Mouse (Mus musculus) heart, embryonic 15.5 days (tissue): ENCODE data around the gene Tex46. TPM values are rescaled to one million over a fixed set of nuclear protein-coding genes. Genes with fewer than 3 reads are reported as not detected.

Experiments
- ATAC-seq: fragments of 200-750 bp; cut with Nextera tagmentation; replicated peaks from 2 replicates; pipeline ENCODE4 v1.8.0; 2017; ENCODE audit warnings: low read depth, moderate TSS enrichment; ENCODE audit not compliant: insufficient number of reproducible peaks, insufficient read depth, low FRiP score
- H3K27ac ChIP-seq: fragments of 300-500 bp; sonication (generic); 2 replicates; pipeline ENCODE4 v1.5.1; 2015; ENCODE audit warnings: mild to moderate bottlenecking, inconsistent platforms
- H3K27me3 ChIP-seq: fragments of 300-500 bp; sonication (generic); 2 replicates; pipeline ENCODE4 v1.6.1; 2015; ENCODE audit warnings: inconsistent platforms
- H3K36me3 ChIP-seq: fragments of 300-500 bp; sonication (generic); 2 replicates; pipeline ENCODE4 v1.6.1; 2015; ENCODE audit warnings: mild to moderate bottlenecking, inconsistent platforms
- H3K4me1 ChIP-seq: fragments of 300-500 bp; sonication (generic); replicated peaks from 2 replicates; pipeline ENCODE4 v1.6.1; 2015; ENCODE audit warnings: inconsistent platforms
- H3K4me2 ChIP-seq: fragments of 300-500 bp; sonication (generic); 2 replicates; pipeline ENCODE4 v1.6.1; 2015; ENCODE audit warnings: inconsistent platforms, mild to moderate bottlenecking, moderate library complexity
- H3K4me3 ChIP-seq: fragments of 300-500 bp; sonication (generic); 2 replicates; pipeline ENCODE4 v1.5.1; 2015; ENCODE audit warnings: mild to moderate bottlenecking, inconsistent platforms
- H3K9ac ChIP-seq: fragments of 300-500 bp; sonication (generic); 2 replicates; pipeline ENCODE4 v1.6.1; 2015; ENCODE audit warnings: mild to moderate bottlenecking, inconsistent platforms
- H3K9me3 ChIP-seq: fragments of 300-500 bp; sonication (generic); replicated peaks from 2 replicates; pipeline ENCODE4 v1.6.1; 2016; ENCODE audit warnings: inconsistent platforms
- WGBS: fragments of 180-500 bp; shearing (Covaris S2); methylation state at CpG from one replicate; pipeline ENCODE4 v1.1.7; 2015; ENCODE audit warnings: mixed read lengths; 5-methylcytosine and 5-hydroxymethylcytosine counted together
- polyA plus RNA-seq: library from polyadenylated mRNA; unstranded; fragments of >200 nt; fragmentation: Nextera tagmentation; extraction: Ambion mirVana; gene quantifications from 2 replicates; pipeline ENCODE4 v1.2.1, GENCODE M21; 2015

Gene Tex46
- not detected in 2 replicates for polyA plus RNA-seq

DNA sequence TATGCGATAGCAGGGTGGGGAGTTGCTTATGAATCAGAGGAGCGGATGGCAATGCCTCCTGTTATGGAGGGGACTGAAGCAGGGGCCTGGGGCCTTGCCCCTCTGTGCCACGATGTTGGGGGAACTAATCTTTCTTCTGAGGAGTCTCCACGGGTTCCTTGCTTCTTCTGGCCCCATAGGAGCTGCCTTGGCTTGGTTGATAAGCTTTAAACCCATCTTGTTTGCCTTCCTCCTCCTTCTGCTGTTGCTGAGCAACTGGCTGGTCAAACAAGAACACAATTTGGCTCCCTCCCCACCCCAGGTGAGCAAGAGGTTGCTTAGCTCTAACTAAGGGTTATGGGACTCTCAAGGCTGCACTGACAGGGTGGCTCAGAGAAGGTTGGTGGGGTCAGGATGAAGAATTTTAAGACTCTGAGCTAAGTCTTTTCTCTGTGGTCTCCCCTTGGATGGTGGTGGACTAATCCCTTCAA is at the start of gene Tex46:
Gene Tex46 (plus strand): TSS at position 51 of the 470 bp plus-strand sequence.
- Histone ChIP-seq H3K4me1 (no peaks in the 10 kb centered on the region), H3K9me3 (no peaks in the 10 kb centered on the region), H3K4me3 (no peak within 1 kb of the TSS), H3K36me3 (no peaks in the 10 kb centered on the region), H3K9ac (no peak within 1 kb of the TSS), H3K27me3 (no peaks in the 10 kb centered on the region), H3K4me2 (no peak within 1 kb of the TSS), H3K27ac (no peak within 1 kb of the TSS)
- WGBS, result 51% methylated on average over 4 of the region's 4 CpGs
- no peak for ATAC-seq

DNA sequence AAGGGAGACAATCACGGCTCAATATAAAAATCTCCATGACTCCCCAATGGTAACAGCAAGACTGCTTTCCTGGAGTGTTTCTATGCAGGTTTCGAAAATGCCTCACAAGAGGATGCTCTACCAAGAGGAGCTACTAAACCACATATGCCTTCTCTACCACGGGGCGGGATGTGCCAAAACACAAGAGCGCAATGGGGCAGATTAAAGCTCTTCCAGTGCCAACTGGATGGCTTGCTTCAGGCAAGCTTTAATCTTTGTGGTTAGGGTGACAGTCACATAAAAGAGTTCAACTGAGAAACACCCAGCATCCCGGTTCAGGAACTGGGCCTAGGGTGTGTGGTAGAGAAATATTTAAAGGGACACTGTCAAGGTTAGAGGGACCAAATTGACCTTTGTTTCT is 47.5 kb upstream of the Tex46 start:
- Histone ChIP-seq H3K4me1 (peaks cover 5% of the 10 kb centered on the region; the same call in 1 of the 2 replicates), H3K27me3 (no peaks in the 10 kb centered on the region), H3K4me2 (no peak overlapping the region), H3K9ac (no peak overlapping the region), H3K27ac (no peak overlapping the region), H3K9me3 (no peaks in the 10 kb centered on the region), H3K36me3 (peaks cover 67% of the 10 kb centered on the region), H3K4me3 (no peak overlapping the region)
- 77% methylated on average over 6 of the region's 6 CpGs for WGBS
- no peak for ATAC-seq

DNA sequence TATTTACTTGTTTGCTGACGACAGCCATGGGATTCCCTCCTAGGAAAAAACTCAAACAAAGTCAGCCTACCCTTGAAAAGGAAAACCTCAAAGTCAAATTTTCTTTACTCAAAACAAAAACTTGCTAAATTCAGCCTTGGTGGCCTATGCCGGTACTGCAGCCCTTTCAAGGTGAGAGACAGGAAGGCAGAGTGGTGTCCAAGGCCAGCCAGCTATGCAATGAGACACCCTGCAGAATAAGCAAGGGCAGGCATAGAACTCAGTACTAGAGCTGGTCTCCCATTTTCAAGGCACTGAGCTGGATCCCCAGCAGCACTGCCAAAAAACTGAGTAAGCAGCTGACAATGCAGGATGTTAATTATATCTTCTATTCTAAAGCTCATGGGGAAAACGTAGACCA is 41.6 kb upstream of the Tex46 start:
- 73% methylated on average over 3 of the region's 3 CpGs for WGBS
- peaks cover 58% of the 10 kb centered on the region for H3K36me3 ChIP-seq
- H3K4me1 ChIP-seq, result peaks cover 7% of the 10 kb centered on the region

DNA sequence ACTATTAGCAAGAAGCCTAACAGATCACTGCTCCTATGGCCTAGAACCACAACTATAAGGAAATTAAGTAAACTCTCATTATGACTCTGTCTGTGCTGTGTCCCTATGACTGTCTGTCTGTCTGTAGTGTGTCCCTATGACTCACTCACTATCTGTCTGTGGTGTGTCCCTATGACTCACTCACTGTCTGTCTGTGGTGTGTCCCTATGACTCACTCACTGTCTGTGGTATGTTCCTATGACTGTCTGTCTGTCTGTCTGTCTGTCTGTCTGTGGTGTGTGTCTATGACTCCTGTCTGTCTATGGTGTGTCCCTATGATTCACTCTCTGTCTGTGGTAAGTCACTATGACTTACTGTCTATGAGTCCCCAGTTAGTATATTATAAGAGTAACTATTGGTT is 40.2 kb upstream of the Tex46 start:
- ATAC-seq, result no peak
- Histone ChIP-seq H3K9ac (no peak overlapping the region), H3K36me3 (peaks cover 46% of the 10 kb centered on the region), H3K4me1 (peaks cover 10% of the 10 kb centered on the region), H3K4me3 (no peak overlapping the region), H3K27ac (no peak overlapping the region), H3K4me2 (no peak overlapping the region), H3K9me3 (no peaks in the 10 kb centered on the region), H3K27me3 (no peaks in the 10 kb centered on the region)

More for the DNA sequence above, 41.6 kb upstream of the Tex46 start:
- no peaks in the 10 kb centered on the region for H3K27me3 ChIP-seq
- no peak for ATAC-seq
- H3K4me3 ChIP-seq, result no peak overlapping the region
- no peak overlapping the region for H3K9ac ChIP-seq
- H3K9me3 ChIP-seq, result no peaks in the 10 kb centered on the region
- no peak overlapping the region for H3K4me2 ChIP-seq
- no peak overlapping the region for H3K27ac ChIP-seq

DNA sequence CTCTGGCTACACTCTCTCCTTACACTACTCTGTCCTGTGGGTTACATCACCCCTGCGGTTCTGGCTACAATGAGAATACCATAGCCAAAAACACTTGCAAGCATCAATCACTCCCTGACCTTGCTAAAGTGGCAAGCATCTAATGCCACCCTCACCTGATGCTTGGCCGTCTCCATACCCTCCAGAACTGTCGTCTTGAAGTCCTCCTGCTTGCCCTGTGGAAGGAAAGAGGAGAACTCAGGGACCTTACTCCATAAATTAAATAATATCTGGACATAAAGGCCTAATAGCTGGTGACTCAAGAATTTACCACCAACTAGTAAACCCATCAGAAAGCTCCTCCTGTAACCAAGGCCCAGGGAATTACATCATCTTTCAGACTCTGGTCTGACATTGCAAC is 28.4 kb upstream of the Tex46 start:
- H3K27me3 ChIP-seq, result no peaks in the 10 kb centered on the region
- 83% methylated on average over 3 of the region's 3 CpGs for WGBS
- no peak overlapping the region for H3K27ac ChIP-seq
- no peak overlapping the region for H3K9ac ChIP-seq
- no peaks in the 10 kb centered on the region for H3K9me3 ChIP-seq
- H3K4me2 ChIP-seq, result no peak overlapping the region
- peaks cover 23% of the 10 kb centered on the region for H3K4me1 ChIP-seq
- no peaks in the 10 kb centered on the region for H3K36me3 ChIP-seq
- no peak overlapping the region for H3K4me3 ChIP-seq
- ATAC-seq, result no peak

DNA sequence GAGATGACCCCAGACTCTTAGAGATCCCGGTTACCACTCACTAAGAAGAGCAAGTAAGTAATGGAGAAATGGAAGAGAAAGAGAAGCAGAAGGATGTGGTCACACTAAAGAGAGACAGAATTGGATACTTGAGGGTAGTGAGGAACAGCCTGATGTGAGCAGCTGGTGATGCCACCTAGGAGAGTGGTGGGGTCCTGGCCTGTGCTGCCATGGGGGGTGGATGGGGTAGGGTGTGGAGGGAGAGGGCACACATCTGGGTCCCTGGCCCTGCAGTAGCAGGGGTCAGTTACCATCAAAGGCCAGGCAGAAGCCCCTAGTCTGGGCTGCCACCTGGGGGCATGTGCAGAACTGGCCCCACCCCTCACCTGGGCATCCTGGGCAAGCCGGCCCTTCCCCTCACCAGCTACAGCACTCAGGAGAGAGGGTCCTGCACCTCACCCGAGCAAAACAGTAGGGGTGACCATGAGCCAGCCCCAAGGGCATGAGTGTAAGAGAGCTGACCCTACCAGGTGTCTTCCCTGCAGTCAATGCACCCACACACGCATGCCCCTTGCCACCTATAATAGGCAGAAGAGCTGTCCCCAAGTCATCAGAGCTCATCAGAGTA is 22.9 kb upstream of the Tex46 start:
- H3K27me3 ChIP-seq, result no peaks in the 10 kb centered on the region
- no peak overlapping the region for H3K4me3 ChIP-seq
- no peak overlapping the region for H3K4me2 ChIP-seq
- no peak overlapping the region for H3K9ac ChIP-seq
- peaks cover 16% of the 10 kb centered on the region for H3K4me1 ChIP-seq
- peaks cover 8% of the 10 kb centered on the region; the same call in 1 of the 2 replicates for H3K36me3 ChIP-seq
- ATAC-seq, result no peak
- H3K27ac ChIP-seq, result no peak overlapping the region
- 86% methylated on average over 4 of the region's 4 CpGs for WGBS
- no peaks in the 10 kb centered on the region for H3K9me3 ChIP-seq

DNA sequence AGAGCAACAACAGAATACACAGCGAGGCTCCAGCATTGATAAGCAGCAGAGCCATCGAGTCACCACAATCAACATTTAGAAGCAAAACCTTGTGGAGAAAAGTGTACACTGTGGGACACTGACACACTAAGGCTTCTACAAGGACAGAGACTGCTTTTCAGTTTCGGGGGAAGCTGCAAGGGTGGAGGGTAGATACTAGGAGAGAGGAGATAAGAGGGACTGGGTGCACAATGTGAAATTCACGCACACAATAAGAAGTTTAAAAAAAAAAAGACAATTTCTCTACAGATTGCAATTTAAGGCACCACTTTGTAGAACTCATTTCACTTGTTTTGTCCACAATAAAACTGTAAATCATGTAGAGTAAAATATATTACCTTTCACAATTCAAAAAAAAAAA is 22.2 kb upstream of the Tex46 start:
- peaks cover 16% of the 10 kb centered on the region for H3K4me1 ChIP-seq
- 60% methylated on average over 4 of the region's 4 CpGs for WGBS
- ATAC-seq, result no peak
- no peak overlapping the region for H3K27ac ChIP-seq
- H3K9ac ChIP-seq, result no peak overlapping the region
- no peaks in the 10 kb centered on the region for H3K9me3 ChIP-seq
- H3K4me2 ChIP-seq, result no peak overlapping the region
- peaks cover 8% of the 10 kb centered on the region; the same call in 1 of the 2 replicates for H3K36me3 ChIP-seq
- H3K27me3 ChIP-seq, result no peaks in the 10 kb centered on the region
- no peak overlapping the region for H3K4me3 ChIP-seq

DNA sequence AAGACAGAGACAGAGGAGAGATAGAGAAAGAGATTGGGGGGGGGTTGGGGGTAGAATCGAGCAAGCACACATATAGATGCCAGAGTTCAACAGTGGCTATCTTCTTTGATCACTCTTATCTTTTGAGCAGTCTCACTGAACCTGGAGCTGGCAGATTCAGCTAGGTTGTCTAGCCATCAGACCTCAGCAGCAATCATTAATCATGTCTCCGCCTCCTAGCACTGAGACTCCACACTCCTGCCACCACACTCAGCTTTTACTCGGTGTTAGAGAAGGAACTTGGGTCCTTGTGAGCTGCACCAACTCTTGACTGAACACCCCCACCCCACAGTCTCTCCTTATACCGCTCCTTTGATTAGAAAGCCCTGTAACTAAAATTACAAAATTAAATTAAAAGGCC is 18.1 kb upstream of the Tex46 start:
- peaks cover 20% of the 10 kb centered on the region for H3K4me1 ChIP-seq
- no peak for ATAC-seq
- WGBS, result 55% methylated on average over 4 of the region's 4 CpGs
- H3K4me3 ChIP-seq, result no peak overlapping the region
- H3K9me3 ChIP-seq, result no peaks in the 10 kb centered on the region
- H3K27me3 ChIP-seq, result no peaks in the 10 kb centered on the region
- H3K9ac ChIP-seq, result no peak overlapping the region
- peaks cover 8% of the 10 kb centered on the region; the same call in 1 of the 2 replicates for H3K36me3 ChIP-seq
- no peak overlapping the region for H3K4me2 ChIP-seq
- no peak overlapping the region for H3K27ac ChIP-seq

DNA sequence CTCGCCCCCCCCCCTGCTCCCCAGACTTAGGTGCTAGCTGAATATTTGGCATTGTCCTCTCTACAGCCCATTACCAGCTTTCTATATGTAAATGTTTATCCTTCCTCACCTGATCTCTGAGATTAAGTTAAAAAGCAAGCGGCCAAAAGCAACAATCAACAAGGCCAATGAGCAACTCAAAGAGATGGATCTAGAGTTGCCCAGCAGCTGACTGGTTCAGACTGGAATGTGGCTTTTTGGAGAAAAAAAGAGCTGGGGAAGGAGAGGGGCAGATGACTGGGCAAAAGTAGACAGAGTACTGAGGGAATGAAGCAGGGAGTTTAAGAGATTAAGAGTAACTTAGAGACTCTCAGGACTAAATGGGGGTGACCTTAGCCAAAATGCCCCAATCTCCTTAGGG is 16.2 kb upstream of the Tex46 start:
- H3K27me3 ChIP-seq, result no peaks in the 10 kb centered on the region
- H3K4me1 ChIP-seq, result peaks cover 21% of the 10 kb centered on the region
- H3K9me3 ChIP-seq, result no peaks in the 10 kb centered on the region
- no peak overlapping the region for H3K4me3 ChIP-seq
- H3K4me2 ChIP-seq, result no peak overlapping the region
- H3K9ac ChIP-seq, result no peak overlapping the region
- WGBS, result 79% methylated on average over 2 of the region's 2 CpGs
- ATAC-seq, result no peak
- H3K36me3 ChIP-seq, result peaks cover 8% of the 10 kb centered on the region; the same call in 1 of the 2 replicates
- H3K27ac ChIP-seq, result no peak overlapping the region

DNA sequence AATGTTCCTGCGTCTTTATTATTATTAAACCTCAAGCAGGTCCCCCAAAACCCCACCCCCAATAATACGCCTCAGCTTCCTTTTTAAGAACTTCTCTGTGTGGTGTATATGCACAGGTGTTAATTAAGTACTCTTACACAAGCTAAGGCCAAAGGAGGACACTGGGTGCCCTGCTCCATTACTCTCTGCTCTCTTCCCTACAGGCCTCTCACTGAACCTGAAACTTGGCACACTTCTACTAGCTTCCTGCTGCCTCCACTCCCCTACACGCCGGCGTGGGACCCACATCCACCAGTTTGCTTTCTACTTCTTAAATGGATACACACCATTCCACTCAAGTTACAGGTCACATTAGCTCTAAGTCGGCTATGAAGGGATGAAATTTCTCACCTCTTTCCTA is 15.0 kb upstream of the Tex46 start:
- Histone ChIP-seq H3K9ac (no peak overlapping the region), H3K27me3 (no peaks in the 10 kb centered on the region), H3K36me3 (peaks cover 7% of the 10 kb centered on the region; the same call in 1 of the 2 replicates), H3K27ac (no peak overlapping the region), H3K4me2 (no peak overlapping the region), H3K4me3 (no peak overlapping the region), H3K9me3 (no peaks in the 10 kb centered on the region), H3K4me1 (peaks cover 22% of the 10 kb centered on the region)
- ATAC-seq, result no peak
- 80% methylated on average over 6 of the region's 6 CpGs for WGBS

DNA sequence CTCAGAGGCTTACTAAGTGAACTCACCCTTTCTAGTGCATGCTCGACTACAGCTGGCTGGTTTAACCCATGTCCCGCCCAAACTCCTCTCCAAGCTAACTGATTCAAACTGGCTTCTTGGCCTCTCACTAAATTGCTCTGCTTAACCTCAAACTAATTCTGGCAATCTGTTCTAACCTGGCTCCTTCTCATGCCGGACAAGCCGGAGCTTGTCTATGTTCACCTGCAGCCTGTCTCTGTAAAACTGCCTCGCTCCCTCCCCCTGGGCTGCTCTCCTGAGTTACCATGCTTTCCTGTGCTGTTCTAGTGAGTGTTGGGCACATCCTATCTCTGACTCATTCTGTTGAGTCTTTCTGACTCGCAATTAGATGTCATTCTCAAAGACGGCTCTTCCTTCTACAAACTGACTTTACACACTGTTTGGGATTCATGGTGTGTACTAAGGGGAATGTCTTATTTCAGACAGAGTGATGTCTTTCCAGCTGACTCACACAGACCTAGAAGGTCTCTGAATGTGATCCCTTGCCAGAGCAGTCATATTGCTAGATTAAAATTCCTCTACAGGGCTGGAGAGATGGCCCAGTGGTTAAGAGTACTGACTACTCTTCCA is 11.9 kb upstream of the Tex46 start:
- no peak for ATAC-seq
- Histone ChIP-seq H3K9ac (no peak overlapping the region), H3K27ac (no peak overlapping the region), H3K4me1 (peaks cover 35% of the 10 kb centered on the region), H3K36me3 (no peaks in the 10 kb centered on the region), H3K4me2 (no peak overlapping the region), H3K4me3 (no peak overlapping the region), H3K9me3 (no peaks in the 10 kb centered on the region), H3K27me3 (no peaks in the 10 kb centered on the region)
- WGBS, result 75% methylated on average over 7 of the region's 7 CpGs

DNA sequence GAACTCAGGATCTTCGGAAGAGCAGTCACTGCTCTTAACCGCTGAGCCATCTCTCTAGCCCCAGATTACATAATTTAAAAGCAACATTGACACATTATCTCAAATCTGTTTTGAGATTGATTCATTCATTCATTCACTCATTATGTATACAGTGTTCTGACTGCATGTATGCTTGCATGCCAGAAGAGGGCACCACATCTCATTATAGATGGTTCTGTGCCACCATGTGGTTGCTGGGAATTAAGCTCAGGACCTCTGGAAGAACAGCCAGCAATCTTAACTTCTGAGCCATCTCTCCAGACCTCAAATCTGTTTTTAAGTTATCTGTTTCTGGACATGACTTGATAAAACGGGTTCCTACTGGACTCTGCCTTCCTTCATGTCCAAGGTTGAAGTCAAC is 10.4 kb upstream of the Tex46 start:
- Histone ChIP-seq H3K27me3 (no peaks in the 10 kb centered on the region), H3K9ac (no peak overlapping the region), H3K4me3 (no peak overlapping the region), H3K4me1 (peaks cover 25% of the 10 kb centered on the region), H3K4me2 (0 out of 2 replicates have a peak overlapping the region, but pooled peaks have one; percentile 64), H3K9me3 (no peaks in the 10 kb centered on the region), H3K36me3 (no peaks in the 10 kb centered on the region), H3K27ac (no peak overlapping the region)
- WGBS, result 93% methylated on average over 3 of the region's 3 CpGs
- ATAC-seq, result no peak
